Mouse (Mus musculus) heart, adult 11 months (tissue): ENCODE results near the gene Ube2q2.

Experiments
- DNase-seq: peaks from one replicate; pipeline ENCODE4 v3.0.0; 2022

Gene Ube2q2

DNA sequence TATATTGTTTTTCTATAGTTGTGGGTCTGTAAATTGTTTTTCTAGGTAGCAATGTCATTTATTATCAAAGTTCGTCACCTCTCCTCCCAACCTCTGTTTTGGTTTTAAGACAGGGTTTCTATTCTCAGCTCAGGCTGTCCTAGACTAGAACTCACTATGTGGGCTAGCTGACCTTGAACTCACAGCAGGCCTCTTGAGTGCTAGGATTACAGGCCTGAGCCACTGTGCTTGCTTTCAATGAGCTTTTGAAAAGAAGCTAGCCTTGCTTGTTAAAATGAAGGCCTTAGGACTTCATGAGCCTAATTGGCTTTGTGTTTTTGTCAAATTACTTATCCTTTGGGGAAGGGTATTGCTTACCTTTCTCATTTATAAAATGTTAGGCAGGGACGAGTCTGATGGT lies 25.6 kb downstream of the Ube2q2 start:
- DNase-seq, result no peak

DNA sequence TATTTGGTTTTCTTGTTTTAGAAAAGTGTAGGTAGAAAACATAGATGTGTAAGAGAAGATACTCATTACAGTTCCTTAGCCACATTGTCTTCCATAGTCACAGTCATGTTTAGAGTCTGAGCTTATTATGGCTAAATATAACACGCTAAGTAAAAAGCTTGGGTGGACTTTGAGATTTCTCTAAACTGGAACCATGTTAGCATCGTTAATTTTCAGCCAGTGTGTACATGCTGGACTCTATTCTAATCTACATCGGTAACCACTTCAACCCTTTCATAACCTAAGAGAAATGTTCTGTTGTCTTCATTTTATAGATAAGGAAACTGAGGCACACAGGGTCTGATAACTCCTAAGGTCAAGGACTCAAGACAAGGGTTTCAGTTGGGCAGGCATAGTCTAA lies 47.2 kb downstream of the Ube2q2 start:
- no peak for DNase-seq

DNA sequence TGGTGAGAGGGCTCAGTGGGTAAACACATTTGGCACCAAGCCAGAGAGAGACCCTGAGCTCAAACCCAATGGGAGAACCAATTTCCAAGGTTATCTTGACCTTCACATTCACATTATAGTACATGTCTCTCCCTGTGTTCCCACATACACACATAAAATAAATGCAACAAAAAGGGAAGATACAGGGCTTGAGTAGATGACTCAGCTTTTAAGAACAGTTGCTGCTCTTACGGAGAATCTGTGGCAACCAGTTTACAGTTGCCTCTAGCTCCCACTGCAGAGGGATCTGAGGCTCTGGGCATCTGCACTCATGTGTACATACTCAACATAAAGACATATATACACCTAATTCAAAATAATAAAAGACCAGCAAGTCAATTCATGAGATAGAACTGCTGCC lies 49.6 kb downstream of the Ube2q2 start:
- no peak for DNase-seq

DNA sequence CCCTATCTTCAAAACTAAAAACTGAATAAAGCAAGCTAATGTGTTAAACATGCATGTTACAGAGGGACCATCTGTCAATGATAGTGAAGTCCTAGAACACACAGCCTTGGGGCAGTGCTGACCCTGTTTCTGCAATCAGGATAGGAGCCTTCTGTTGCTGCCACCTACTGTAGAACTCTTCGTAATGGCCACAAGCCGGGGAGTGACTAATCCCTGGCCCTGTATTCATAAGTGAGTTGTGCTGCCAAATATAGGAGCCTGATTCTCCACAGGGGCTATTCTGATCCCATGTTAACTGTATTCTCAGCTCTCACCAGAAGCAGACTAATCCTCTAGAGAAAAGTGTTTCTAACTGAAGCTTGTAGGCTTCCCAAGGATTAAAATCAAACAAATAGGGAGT lies 50.7 kb downstream of the Ube2q2 start:
- peak; percentile 93 for DNase-seq

DNA sequence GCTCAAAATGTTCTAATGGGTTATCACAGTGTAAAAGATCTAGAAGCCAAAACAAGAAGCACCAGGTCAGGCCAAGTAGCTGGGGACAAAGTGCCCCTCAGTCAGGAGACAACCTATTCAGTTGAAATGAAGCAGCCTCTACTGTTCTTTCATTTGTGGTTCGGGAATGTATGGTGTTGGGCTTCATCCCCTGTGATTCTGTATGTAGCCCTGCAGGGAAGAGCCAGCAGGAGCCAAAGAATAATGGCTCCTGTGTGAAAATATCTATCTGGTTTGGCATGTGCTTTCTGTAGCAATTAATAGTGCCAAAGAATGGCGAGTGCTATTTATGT lies 59.8 kb downstream of the Ube2q2 start:
- no peak for DNase-seq

DNA sequence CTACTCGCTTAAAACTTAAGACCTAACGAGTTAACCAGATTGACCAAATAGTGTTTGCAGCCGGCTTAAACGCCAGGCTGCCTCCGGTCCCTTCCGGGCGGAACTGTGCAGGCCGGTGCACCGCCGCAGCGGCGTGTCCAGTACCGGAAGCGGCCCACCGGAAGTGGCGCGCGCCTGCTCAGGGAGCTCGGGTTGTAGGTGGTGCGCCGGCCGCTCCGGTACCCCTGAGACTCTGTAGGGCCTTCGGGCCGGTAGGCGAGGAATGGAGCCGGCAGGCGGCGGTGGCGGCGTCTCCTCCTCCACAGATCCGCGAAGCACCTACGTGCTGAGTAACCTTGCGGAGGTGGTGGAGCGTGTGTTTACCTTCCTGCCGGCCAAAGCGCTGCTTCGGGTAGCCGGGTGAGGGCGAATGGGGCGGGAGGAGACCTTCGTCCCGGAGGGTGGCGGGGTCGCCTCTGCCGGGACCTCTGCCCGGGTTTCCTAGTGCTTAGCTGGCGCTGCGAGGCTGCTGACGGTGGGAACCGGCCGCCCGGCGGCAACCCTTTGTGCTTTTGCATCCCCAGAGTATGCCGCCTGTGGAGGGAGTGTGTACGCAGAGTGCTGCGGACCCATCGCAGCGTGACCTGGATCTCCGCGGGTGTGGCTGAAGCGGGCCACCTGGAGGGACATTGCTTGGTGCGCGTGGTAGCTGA lies 60.3 kb downstream of the Ube2q2 start, which contains the start of gene Fbxo22:
TSS of gene Fbxo22 (plus strand) at position 136 of the 692 bp plus-strand sequence.
- DNase-seq, result peak; percentile 99

DNA sequence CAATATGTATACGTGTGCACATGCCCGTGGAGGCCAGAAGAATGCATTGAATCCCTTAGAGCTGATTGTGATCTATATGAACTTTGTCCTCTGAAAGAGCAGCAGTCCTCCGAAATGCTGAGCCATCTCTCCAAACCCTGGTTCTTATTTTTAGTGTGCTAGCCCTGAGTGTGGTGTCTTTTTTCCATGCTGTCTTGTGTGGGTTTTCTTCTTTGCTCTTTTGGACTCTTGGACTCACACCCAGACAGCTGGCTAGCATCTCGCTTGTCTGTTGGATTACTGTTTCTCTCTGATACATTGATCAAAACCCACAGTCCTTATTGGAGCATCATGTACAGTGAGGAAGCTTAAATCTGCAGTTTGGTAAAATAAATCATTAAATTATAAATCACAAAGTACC lies 63.0 kb downstream of the Ube2q2 start:
- DNase-seq, result no peak

DNA sequence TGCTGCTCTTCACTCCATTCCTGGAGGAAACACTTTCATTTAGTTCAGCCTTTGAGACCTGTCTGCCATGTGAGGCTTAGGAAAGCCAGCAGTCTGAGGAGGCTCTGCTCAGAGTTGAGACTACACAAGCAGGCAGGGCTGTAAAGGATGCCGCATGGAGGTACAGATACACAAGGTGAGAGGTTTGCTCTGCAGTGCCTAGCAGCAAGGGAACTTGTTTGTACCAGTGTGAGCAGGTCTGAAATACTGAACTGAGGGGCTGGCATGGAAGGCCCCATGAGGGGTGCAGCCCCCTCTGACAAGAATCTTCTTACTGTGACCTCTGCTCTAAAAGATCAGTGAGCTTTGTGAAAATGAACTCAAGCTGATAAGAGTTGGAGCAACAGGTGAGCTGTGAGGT lies 64.7 kb downstream of the Ube2q2 start:
- DNase-seq, result peak; percentile 74

DNA sequence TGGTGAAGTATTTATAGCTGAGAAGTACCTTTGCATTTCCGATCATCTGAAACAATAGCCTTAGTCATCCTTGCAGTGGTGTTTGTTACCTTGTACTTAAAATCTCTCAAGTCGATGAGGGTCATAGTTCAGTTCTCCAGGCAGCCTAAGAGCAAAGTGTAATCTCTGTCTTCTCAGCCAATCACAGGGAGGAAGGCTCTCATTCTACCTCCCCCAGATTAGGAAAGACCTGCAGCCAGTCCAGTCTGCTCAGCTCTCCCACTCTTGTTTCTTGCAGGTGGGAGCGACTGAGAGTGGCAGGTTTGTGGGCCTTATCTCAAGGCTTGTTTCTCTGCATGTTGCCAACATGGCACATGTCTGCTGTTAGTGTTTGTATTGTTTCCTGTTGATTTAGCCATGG lies 66.4 kb downstream of the Ube2q2 start:
- DNase-seq, result peak; percentile 50

DNA sequence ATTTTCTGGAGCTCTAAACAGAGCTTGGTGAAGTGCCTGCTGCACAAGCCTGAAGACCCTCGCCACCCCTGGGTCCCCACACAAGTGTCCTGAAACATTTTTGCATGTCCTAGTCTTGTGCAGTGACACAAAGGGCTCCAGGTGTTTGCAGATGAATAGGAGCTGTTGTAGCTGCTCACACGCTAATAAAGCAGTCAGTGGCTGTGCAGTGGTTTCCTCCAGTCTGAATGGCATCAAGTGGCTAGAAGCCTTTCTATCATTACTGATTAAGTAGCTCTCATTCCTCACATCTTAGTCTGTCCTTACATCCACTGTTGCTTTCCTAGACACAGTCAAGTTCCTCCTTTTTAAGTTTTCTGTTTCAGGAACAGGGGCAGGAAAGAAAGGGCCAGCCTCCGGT lies 67.0 kb downstream of the Ube2q2 start:
- no peak for DNase-seq

DNA sequence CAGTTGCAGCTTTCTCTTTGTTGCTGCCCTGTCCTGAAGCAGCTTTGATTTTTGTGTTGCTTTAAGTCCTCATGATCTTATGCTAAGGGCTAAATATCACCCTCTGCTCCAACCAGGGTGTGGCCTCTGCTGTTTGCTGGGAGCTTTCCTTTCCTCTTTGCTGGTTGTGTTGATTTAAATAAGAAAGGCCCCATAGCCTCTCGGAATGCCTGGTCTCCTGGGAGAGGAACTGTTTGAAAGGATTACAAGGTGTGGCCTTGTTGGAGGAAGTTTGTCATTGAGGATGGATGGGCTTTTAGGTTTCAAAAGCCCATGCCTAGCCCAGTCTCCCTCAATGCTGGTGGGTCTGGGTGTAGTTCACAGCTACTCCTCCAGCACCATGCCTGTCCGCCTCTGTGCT lies 67.4 kb downstream of the Ube2q2 start:
- DNase-seq, result peak; percentile 75

DNA sequence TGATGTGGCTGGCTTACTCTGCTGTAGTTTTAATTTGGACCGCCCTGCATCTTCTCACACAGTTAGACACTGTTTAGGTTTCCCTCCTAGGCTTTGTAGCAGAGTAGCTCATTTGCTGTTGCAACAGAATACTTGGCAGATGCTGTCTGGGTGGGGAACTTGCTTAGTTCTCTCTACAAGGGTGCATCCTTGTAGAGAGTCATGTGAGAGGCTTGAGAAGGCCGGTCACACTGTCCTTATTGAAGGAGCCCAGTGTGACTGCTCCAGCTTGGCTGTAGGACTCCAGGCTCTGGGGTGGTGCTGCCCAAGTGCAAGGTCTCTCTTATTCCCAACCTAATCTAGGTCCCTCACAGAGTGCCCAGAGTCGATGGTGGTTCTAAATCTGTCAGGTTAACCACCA lies 68.7 kb downstream of the Ube2q2 start:
- DNase-seq, result peak; percentile 92

DNA sequence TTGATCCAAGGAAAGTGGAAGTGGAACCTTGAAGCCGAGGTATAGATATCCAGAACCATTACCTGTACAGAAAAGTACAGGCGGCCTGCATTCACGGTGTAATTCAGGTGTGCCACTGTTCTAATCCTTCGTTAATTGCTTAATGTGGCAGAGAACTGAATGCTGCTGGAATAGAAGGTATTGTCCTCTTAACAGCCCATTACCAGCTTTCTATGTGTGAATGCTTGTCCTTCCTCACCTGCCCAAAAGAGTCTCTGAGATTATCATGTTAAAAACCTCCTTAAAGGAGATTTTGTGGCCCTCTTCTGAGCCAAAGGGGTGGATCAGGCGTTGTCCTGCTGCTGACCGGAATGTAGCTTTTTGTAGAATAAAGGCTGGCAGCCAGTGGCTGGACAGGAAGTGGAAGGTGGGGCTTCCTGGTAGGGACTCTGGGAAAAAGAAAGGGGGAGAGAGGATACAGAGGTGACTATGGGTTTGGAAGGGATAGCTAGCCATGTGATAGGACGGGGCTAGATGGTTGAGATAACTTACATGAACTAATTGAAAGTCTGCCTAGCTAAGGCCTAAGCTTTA lies 76.6 kb downstream of the Ube2q2 start:
- DNase-seq, result peak; percentile 96

DNA sequence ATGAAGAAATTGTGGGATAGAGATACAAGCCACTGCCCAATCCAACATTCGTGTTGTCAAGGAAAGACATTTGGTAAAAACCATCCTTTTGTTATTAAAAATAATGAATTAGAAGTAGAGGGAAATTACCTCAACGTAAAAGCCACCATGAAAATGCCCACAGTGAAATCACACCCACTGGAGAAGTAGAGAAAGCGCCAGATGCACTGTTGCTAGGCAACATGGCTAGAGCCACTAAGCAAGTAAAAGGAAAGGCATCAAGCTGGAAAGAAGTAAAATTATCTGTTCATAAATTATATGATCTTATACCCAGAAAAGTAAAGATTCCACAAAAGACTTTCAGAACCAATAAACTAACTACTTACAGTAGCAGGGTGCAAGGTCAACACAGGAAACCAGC lies 77.6 kb downstream of the Ube2q2 start:
- DNase-seq, result peak; percentile 56

DNA sequence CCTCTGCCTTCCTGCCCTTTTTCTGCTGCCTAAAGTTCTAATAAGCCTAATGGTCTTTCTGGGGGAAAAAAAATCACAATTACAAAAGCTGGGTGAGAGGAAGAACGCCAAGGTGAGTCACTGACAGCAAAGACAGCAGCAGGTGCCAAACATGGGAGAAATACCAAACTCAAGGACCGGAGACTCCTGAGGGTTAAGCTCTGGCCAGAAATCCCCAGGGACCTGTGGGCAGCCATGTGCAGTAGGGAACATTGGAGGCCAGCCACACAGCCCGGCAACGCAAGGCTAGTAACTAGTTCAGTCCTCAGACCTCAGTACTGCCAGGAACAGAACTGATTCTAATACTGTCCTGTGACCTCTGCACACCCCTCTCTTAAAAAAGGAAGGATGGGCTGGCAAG lies 79.5 kb downstream of the Ube2q2 start:
- peak; percentile 87 for DNase-seq

DNA sequence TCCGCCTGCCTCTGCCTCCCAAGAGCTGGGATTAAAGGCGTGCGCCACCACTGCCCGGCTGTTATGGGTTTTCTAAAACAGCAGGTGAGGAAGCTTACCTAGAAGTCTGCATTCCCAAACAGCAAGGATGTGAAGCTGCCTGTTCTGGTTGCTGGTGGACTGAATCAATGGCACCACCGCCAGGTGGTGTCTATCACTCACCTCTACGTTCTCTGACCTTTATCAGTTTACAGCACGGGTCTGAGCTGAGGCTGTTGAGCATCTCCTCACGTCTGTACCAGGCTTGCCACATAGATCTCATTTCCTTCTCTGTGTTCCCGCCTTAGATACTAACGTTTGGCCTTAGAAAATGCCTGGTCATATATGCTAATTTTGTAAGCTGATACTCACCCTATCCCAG lies 80.4 kb downstream of the Ube2q2 start:
- DNase-seq, result peak; percentile 85

DNA sequence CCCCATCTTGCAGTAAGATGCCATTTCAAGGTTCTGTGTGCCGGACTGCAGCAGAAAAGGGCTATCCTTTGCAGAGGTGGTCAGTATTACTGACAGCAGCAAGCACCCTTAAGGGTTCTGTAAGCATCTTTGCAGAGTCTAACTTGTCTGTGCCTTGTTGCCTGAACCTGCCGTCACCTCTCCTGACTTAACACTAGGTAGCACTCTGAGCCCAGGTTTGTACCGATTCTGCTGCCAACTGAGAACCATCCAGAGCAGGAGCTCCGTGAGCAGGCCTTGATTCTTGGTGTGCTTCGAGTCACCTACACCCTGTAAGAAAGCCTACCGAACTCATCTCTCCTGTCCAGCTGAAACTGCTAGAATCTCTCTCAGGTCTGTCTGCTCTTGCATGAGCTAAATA lies 82.9 kb downstream of the Ube2q2 start:
- DNase-seq, result peak; percentile 79

DNA sequence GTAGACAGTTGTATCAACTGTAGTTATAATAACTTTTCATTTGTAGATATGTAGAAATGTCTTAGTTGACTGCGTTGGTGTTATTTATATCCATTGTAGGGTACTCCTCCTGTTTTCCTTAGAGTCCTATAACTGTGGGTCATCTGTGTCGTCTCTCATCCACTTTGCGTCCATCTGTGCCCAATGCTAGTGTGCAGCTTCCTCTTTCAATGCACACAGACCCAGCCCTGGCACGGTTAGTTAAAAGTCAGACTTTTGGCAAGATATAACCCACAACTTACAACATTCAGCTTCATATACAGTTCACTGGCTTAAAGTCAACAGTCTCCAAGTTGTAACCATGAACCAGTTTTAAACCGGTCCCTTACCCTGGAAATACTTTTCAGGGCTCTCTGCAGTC lies 83.5 kb downstream of the Ube2q2 start:
- DNase-seq, result peak; percentile 80

DNA sequence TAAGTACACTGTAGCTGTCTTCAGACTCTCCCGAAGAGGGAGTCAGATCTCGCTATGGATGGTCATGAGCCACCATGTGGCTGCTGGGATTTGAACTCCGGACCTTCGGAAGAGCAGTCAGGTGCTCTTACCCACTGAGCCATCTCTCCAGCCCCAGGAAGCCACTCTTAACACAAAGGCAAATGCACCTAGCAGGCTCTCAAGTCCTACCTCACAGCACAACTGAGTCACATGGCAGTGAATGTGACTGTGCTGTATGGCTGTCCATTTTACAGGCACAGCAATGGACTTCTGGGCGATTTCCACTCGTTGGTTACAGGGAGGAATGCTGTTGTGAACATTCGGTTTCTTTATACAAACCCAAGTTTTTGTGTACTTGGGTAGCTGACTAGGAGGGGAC lies 83.9 kb downstream of the Ube2q2 start:
- DNase-seq, result peak; percentile 79

DNA sequence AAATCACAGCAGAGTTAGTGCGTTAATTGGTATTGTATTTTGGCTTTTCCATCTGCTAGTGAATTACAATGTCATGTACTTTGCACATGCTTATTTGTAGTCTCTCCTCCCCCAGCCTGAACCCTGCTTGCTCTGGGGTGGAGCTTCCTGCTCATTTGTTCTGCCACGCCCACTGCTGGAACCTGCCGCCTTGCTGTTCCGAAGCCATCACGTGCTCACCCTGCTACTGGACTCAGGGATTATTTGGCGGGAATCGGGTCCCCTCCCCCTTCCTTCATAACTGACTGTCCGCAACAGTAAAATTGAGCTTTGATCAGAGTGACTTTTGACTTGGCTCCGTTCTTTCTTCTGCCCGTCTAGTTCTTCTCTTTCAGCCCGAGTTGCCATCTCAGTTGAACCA lies 84.4 kb downstream of the Ube2q2 start:
- DNase-seq, result peak; percentile 98

DNA sequence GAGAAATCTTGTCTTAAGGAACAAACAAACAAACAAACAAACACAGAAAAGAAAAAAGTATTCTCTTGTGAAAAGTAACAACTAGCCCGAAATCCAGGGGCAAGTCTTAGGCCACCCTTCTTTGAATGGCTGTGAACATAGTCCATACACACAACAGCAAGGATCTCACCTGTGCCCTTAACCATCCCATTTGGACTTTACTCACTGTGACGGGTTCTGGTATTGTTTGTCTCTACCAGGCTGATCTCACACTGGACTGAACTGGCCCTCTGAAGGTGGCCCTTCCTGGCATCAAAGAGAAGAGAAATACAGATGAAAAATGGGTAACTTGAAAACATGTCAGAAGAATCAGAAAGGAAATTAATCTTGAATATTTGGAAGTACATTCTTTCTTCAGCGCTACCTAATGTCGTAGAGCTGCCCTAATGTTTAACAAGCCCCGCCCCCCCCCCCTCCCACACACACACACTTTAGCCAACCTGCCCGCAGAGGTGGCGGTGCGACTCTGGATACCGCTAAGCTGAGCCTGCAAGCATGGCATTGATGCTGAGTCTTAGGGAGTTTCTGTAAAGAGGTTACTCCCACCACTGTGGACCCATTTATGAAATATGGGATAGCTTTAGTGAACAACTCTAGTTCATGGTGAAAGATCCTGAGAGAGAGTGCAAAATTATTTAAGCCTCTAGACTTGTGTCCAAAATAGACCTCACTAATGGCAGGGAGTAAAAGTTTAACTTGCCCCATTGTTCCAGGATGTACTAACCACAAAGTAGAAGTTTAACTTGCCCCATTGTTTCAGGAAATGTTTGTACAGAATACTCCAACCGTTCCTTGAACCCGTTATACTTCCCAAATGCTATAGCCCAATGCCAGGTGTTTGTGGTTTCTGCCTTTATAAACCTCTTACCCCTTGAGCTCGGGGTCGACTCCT lies 87.8 kb downstream of the Ube2q2 start:
- DNase-seq, result peak; percentile 61

DNA sequence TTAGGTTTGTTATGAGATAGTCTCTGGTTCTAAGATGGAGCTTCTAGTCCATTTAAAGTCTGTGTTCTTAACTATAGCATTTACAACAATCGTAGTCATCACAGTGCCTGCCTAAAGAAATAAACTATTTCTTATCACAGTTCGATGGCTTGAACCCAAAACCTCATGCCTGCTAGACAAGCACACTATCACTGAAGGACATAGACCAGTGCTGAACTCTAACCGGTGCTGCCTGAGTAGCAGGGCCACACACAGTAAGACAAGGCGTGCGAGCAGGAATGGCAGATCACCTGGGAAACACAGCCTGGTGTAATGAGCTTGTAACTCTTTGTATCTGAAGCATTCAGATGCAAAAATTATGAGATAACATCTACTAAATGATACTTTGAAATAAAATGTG lies 92.2 kb downstream of the Ube2q2 start:
- DNase-seq, result peak; percentile 70

DNA sequence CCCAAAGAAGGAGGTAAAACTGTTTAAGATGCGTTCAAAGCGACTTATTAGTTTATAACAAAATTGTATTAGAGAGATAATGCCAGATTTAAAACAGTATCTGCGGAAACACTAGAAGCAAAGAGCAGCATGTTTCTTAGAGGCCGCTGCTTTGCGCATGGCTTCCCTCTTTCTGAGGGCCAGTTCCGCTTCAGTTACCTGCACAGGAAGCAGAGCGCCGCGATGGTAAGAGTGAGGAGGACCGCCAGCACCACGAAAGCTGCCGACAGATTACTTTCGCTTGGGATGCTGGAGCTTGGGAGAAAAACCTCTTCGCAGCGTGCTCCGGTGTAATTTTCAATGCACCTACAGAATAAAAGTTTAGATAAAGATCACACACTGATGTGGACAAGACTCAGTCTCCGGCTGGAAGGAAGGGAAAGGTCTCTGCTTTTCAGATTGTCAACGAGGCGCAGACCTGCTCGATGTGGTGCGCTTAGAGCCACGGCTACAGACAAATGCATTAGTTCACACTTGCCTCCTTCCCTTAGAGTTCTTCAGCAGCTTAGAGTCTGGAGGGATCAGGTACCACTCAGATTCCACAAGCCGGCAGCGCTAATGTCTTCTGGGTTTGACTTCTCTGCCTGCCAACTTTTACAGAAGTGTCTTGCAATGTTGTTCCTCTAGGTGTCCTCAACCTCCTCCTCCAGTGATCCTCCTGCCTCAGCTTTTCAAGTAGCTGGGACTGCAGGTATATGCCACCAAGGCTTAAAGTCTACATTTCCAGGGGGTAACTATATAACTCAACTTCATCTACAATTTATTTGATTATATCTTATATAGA lies 93.4 kb downstream of the Ube2q2 start:
- peak; percentile 64 for DNase-seq
